Mouse (Mus musculus) intestine, postnatal 0 days (tissue): ENCODE data around the gene Lcn6. TPM values are rescaled to one million over a fixed set of nuclear protein-coding genes. Genes with fewer than 3 reads are reported as not detected.
"Not testable (repeated sequence)": the region's sequence is repeated elsewhere in the genome, so short reads cannot be mapped to it uniquely, and the experiment has no call there.

Experiments
- ATAC-seq: fragments of 200-750 bp; cut with Nextera tagmentation; 2 replicates; pipeline ENCODE4 v1.8.0; 2017; ENCODE audit warnings: mild to moderate bottlenecking, moderate TSS enrichment, moderate library complexity
- H3K27ac ChIP-seq: fragments of 300-500 bp; sonication (generic); 2 replicates; pipeline ENCODE4 v1.5.1; 2014; ENCODE audit warnings: mild to moderate bottlenecking, low read depth, low read length, moderate library complexity
- H3K27me3 ChIP-seq: fragments of 300-500 bp; sonication (generic); replicated peaks from 2 replicates; pipeline ENCODE4 v1.6.1; 2014; ENCODE audit warnings: low read length, mixed read lengths; ENCODE audit not compliant: control insufficient read depth, insufficient read depth
- H3K36me3 ChIP-seq: fragments of 300-500 bp; sonication (generic); 2 replicates; pipeline ENCODE4 v1.6.1; 2014; ENCODE audit warnings: mild to moderate bottlenecking, moderate library complexity; ENCODE audit not compliant: control insufficient read depth, insufficient read depth
- H3K4me1 ChIP-seq: fragments of 300-500 bp; sonication (generic); replicated peaks from 2 replicates; pipeline ENCODE4 v1.6.1; 2014; ENCODE audit warnings: antibody characterized with exemption, low read length, mixed read lengths; ENCODE audit not compliant: control insufficient read depth, insufficient read depth
- H3K4me2 ChIP-seq: fragments of 300-500 bp; sonication (generic); replicated peaks from 2 replicates; pipeline ENCODE4 v1.6.1; 2014; ENCODE audit warnings: low read depth, mild to moderate bottlenecking, moderate library complexity
- H3K4me3 ChIP-seq: fragments of 300-500 bp; sonication (generic); 2 replicates; pipeline ENCODE4 v1.5.1; 2014; ENCODE audit warnings: low read depth, low read length
- H3K9ac ChIP-seq: fragments of 300-500 bp; sonication (generic); 2 replicates; pipeline ENCODE4 v1.6.1; 2014; ENCODE audit warnings: mild to moderate bottlenecking, low read depth, low read length
- H3K9me3 ChIP-seq: fragments of 300-500 bp; sonication (generic); 2 replicates; pipeline ENCODE4 v1.6.1; 2016; ENCODE audit warnings: mixed run types; ENCODE audit not compliant: control insufficient read depth
- CTCF ChIP-seq: sonication (generic); IDR thresholded peaks from 2 replicates; pipeline ENCODE4 v1.5.1; 2016; ENCODE audit warnings: low read depth, mild to moderate bottlenecking, control low read depth, antibody characterized with exemption, moderate library complexity
- WGBS: fragments of 180-500 bp; shearing (Covaris S2); extraction: QIAGEN DNeasy Blood & Tissue Kit; methylation state at CpG from one replicate; pipeline ENCODE4 v1.1.7; 2014; 5-methylcytosine and 5-hydroxymethylcytosine counted together
- polyA plus RNA-seq: library from polyadenylated mRNA; unstranded; fragments of >200 nt; fragmentation: Nextera tagmentation; extraction: Ambion mirVana; gene quantifications from 2 replicates; pipeline ENCODE4 v1.2.1, GENCODE M21; 2015

Lcn6 gene
- polyA plus RNA-seq, 1 experiment from 2014 or later: not detected

DNA sequence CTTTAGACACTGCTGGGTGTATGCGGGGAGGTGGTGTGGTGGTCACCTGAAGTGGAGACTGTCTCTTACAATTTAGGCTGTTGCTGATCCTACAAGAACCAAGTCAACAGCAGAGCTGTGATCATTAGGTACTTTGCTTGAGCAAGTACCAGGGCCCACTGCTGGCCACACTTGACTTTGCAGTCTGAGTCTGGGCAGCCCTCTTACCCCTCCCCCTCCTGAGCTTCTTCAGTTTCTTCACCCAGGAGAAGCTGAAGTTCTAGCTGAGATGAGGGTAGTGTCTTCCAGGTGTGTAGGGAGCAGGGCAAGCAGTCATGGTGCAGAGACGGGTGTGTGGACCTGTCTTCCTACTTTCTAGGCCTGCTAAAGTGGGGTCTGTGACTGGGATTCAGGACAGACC is 31.5 kb downstream of the Lcn6 start:
- TF ChIP-seq CTCF: peak; percentile 65
- Histone ChIP-seq H3K27ac (no peak overlapping the region), H3K4me1 (0 out of 2 replicates have a peak, but pooled peaks cover 5% of the 10 kb centered on the region), H3K4me2 (no peak overlapping the region; the same call in 1 of the 2 replicates), H3K36me3 (no peaks in the 10 kb centered on the region), H3K4me3 (no peak overlapping the region), H3K27me3 (no peaks in the 10 kb centered on the region), H3K9ac (no peak overlapping the region), H3K9me3 (no peaks in the 10 kb centered on the region)
- no peak for ATAC-seq
- WGBS: 66% methylated on average over 2 of the region's 2 CpGs

DNA sequence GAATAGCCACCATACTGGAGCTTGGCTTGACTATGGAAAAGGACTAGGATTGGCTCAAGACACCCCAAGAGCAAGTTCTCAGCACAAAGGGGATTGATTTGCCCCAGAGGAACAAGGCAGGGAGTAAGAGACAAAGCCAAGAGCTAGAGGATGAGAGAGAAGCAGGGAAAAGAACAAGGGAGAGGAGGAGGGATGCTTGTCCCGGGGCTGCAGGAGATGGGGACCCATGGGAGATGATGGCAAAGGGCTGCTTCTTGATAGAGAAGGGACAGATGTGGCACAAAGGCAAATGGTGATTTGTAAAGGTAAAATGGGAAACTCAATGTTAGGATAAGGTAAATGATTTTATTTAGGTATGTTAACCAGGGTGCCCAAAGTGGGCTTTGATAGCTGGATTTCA is 32.5 kb downstream of the Lcn6 start:
- not testable (repeated sequence) for H3K27me3 ChIP-seq, H3K27ac ChIP-seq, H3K4me3 ChIP-seq, H3K9me3 ChIP-seq, H3K4me2 ChIP-seq, H3K9ac ChIP-seq, H3K4me1 ChIP-seq, ATAC-seq, H3K36me3 ChIP-seq
- 95% methylated on average over 1 of the region's 1 CpGs for WGBS

- H3K9me3 ChIP-seq, H3K27ac ChIP-seq, ATAC-seq, H3K27me3 ChIP-seq, H3K4me1 ChIP-seq, H3K4me3 ChIP-seq, H3K4me2 ChIP-seq, H3K36me3 ChIP-seq, H3K9ac ChIP-seq: not testable (repeated sequence)
- 77% methylated on average over 2 of the region's 2 CpGs for WGBS
Observed at GRCm38 (mm10) chr2:25709791-25710190, 33.2 kb downstream of the Lcn6 start.

DNA sequence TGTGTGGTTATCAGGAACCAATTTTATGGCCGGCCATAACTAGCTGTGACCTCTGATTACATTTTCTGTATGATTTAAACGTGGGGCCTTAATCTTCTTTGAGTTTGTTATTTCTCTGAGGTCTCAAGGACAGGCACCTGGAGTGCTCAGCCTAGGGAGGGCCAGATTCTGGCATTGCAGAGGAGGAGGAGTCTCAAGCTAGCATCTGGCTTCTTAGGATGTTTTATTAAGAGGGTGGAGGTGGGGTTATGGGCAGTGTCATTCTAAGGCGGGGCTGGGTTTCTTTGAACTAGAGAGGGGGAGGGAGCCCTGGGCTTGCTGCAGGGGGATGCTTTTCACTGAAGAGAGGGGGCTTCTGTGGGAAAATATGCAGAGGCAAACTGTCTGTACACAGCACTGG is 35.1 kb downstream of the Lcn6 start:
- H3K27ac ChIP-seq, ATAC-seq, H3K36me3 ChIP-seq, H3K4me2 ChIP-seq, H3K4me3 ChIP-seq, H3K9me3 ChIP-seq, H3K4me1 ChIP-seq, H3K27me3 ChIP-seq, H3K9ac ChIP-seq: not testable (repeated sequence)
- WGBS: 14% methylated on average over 3 of the region's 3 CpGs

GRCm38 (mm10) chr2:25717222-25717621 is 40.6 kb downstream of the Lcn6 start:
- TF ChIP-seq CTCF: no peak
- Histone ChIP-seq H3K27ac (no peak overlapping the region), H3K4me3 (no peak overlapping the region), H3K4me1 (no peaks in the 10 kb centered on the region), H3K36me3 (no peaks in the 10 kb centered on the region), H3K27me3 (no peaks in the 10 kb centered on the region), H3K4me2 (no peak overlapping the region), H3K9me3 (no peaks in the 10 kb centered on the region), H3K9ac (no peak overlapping the region)
- no peak for ATAC-seq

Other genes with a start within 250 kb of the Lcn6 start
- gene Abca2, start 248.1 kb upstream of the Lcn6 start, polyA plus RNA-seq: 1.1 and 1.3 TPM in 2 replicates
- 2.0 and 2.8 TPM in 2 replicates for gene Clic3, start 219.9 kb upstream of the Lcn6 start, polyA plus RNA-seq
- 41.2 and 46.2 TPM in 2 replicates for gene Paxx, start 215.7 kb upstream of the Lcn6 start, polyA plus RNA-seq
- 1.2 and 2.2 TPM in 2 replicates for gene Ptgds, start 206.7 kb upstream of the Lcn6 start, polyA plus RNA-seq
- 0.40 and 0.51 TPM in 2 replicates for gene Lcn12, start 182.9 kb upstream of the Lcn6 start, polyA plus RNA-seq
- gene Fbxw5, start 176.0 kb upstream of the Lcn6 start, polyA plus RNA-seq: 38.5 and 40.2 TPM in 2 replicates
- 48.5 and 49.3 TPM in 2 replicates for gene C8g, start 175.1 kb upstream of the Lcn6 start, polyA plus RNA-seq
- gene Traf2, start 129.8 kb upstream of the Lcn6 start, polyA plus RNA-seq: 16.4 and 18.7 TPM in 2 replicates
- gene Edf1, start 118.9 kb upstream of the Lcn6 start, polyA plus RNA-seq: 481 and 496 TPM in 2 replicates
- gene Mamdc4, start 101.9 kb upstream of the Lcn6 start, polyA plus RNA-seq: 588 and 718 TPM in 2 replicates
- 116 TPM in 2 replicates for gene Phpt1, start 101.6 kb upstream of the Lcn6 start, polyA plus RNA-seq
- gene Ajm1, start 95.0 kb upstream of the Lcn6 start, polyA plus RNA-seq: 0.68 and 0.78 TPM in 2 replicates
- 26.8 and 26.9 TPM in 2 replicates for gene Rabl6, start 68.3 kb upstream of the Lcn6 start, polyA plus RNA-seq
- 0.09 and 0.16 TPM in 2 replicates for gene Ccdc183, start 59.1 kb upstream of the Lcn6 start, polyA plus RNA-seq
- 23.0 and 25.6 TPM in 2 replicates for gene Tmem141, start 54.8 kb upstream of the Lcn6 start, polyA plus RNA-seq
- gene Fcna, start 48.8 kb upstream of the Lcn6 start, polyA plus RNA-seq: 4.1 and 4.7 TPM in 2 replicates
- not detected in 2 replicates for gene Lcn8, start 23.7 kb upstream of the Lcn6 start, polyA plus RNA-seq
- not detected in 2 replicates for gene Lcn5, start 18.8 kb upstream of the Lcn6 start, polyA plus RNA-seq
- gene Lcn10, start 5.9 kb downstream of the Lcn6 start, polyA plus RNA-seq: not detected in 2 replicates
- gene Obp2a, start 23.3 kb downstream of the Lcn6 start, polyA plus RNA-seq: not detected in 2 replicates
- gene Bmyc, start 30.0 kb downstream of the Lcn6 start, polyA plus RNA-seq: 34.7 and 35.6 TPM in 2 replicates
- gene Obp2b, start 60.2 kb downstream of the Lcn6 start, polyA plus RNA-seq: not detected in 2 replicates
- gene Lcn3, start 88.8 kb downstream of the Lcn6 start, polyA plus RNA-seq: not detected in 2 replicates
- gene Lcn11, start 100.2 kb downstream of the Lcn6 start, polyA plus RNA-seq: not detected in 2 replicates
- not detected in 2 replicates for gene Gm13539, start 105.5 kb downstream of the Lcn6 start, polyA plus RNA-seq
- not detected in 2 replicates for gene Glt6d1, start 139.1 kb downstream of the Lcn6 start, polyA plus RNA-seq
- not detected in 2 replicates for gene Lcn9, start 146.4 kb downstream of the Lcn6 start, polyA plus RNA-seq
- not detected in 2 replicates for gene Sohlh1, start 170.5 kb downstream of the Lcn6 start, polyA plus RNA-seq
- 0.18 TPM in 2 replicates for gene Kcnt1, start 186.9 kb downstream of the Lcn6 start, polyA plus RNA-seq